Mouse (Mus musculus): Measurements from ENCODE around the gene Pnkd.
A peak's percentile ranks its signal among the peaks of the same experiment; 100 is the strongest.

Pnkd gene

DNA sequence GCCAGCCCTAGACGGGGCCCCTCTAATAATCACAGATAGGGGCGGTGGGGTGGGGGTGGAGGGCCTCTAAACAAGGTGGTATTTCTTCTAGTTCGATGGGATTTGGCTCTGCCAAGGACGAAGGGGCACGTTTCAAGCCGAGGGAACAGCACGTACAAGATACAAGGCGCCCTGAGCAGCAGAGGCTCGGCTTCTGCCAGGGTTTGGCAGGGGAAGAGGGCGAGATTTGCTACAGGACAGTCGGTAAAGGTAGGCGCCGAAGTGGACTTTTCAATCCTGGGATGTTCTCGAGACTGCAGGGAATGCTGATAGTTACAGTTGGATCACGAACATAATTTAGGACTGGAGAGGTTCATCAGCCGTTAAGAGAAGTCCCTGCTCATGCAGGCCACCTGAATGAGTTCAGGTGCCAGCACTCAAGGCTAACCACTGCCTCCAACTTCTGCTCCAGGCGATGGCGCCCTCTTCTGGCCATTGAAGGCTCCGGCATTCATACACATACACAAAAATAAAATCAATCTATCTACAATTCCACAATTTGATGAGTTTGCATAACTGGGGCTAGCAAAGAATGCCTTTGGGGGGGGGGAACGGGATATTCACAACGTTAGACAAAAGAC, 105.7 kb downstream of the Pnkd start:
- no peak for DNase-seq (ENCODE audit: low spot score)

- DNase-seq (ENCODE audit: low spot score), result peak; percentile 93
Measured at GRCm38 (mm10) chr1:74390924-74391748, 106.4 kb downstream of the Pnkd start, which contains the start of gene Ctdsp1. Gene Ctdsp1, plus strand, starts transcription at chr1:74391509.

DNA sequence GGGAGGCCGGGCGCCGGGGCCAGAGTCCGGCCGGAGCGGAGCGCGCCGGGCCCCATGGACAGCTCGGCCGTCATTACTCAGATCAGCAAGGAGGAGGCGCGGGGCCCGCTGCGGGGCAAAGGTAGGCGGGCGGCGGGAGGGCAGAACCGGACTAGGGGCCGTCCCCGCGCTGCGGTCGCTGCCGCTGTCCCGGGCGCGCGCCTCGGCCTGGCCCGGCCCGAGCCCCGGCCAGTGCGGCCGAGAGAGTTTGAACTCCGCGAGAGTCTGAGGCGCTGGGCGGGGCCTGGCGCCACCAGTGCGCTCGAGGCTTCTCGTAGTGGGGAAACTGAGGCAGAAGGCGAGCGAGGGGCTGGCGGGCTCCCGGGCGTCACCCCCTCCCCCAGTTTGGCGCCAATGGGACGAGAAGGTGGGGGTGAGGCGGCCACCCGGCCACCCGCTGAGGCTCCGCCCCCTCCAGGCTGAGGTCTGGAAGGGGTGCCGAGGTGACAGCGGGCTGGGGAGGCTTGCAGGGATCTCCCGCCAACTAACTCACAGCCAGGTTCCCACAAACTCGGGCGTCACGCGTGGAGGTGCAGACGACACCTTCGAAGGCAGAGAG, 107.2 kb downstream of the Pnkd start:
- peak; percentile 64 for DNase-seq (ENCODE audit: low spot score)

DNA sequence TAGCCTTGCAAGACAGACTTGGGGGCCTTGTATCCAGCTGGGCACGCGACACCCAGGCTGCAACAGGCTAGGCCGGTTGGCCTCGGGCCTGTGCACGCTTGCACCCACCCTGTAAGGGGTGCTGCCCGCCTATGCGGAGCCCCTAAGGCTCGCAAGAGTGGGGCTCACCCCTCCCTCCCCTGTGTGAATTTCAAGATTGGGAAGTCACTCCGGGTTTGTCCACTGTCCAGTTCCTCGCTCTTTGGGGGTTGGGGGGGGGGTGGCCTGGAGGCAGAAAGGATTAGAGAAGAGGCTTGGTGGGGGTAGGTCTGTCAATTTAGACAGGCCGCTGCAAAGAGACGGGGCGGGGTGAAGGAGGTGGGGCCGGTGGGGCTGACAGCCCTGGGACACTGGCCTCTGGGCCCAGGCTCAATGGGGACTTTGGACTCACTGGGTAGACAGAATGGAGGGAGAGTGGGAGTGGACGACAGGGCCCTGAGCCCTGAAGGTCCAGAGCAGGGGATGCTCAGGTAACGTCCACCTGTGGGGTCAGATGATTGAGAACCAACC, 107.8 kb downstream of the Pnkd start:
- DNase-seq (ENCODE audit: low spot score), result no peak

- DNase-seq (ENCODE audit: low spot score), result no peak
Measured at GRCm38 (mm10) chr1:74393010-74393409, 108.3 kb downstream of the Pnkd start.

DNA sequence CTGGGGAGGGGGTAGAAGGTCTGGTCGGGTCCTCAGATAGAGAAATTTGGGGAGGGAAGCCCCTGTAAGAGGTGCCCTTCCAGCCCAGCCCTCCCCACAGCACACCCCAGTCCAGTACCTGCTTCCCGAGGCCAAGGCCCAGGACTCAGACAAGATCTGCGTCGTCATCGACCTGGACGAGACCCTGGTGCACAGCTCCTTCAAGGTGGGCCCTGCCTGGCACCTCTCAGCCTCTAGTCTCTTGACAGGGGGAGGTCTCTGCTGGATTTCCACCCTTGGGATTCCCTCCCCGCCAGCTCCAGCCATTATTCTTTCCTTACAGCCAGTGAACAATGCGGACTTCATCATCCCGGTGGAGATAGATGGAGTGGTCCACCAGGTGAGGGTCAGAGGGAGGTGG, 109.0 kb downstream of the Pnkd start:
- DNase-seq (ENCODE audit: low spot score), result no peak

- no peak for DNase-seq (ENCODE audit: low spot score)
Measured at GRCm38 (mm10) chr1:74394311-74394710, 109.6 kb downstream of the Pnkd start.

GRCm38 (mm10) chr1:74394858-74395257, 110.1 kb downstream of the Pnkd start:
- no peak for DNase-seq (ENCODE audit: low spot score)

GRCm38 (mm10) chr1:74395290-74395689, 110.6 kb downstream of the Pnkd start:
- no peak for DNase-seq (ENCODE audit: low spot score)

DNA sequence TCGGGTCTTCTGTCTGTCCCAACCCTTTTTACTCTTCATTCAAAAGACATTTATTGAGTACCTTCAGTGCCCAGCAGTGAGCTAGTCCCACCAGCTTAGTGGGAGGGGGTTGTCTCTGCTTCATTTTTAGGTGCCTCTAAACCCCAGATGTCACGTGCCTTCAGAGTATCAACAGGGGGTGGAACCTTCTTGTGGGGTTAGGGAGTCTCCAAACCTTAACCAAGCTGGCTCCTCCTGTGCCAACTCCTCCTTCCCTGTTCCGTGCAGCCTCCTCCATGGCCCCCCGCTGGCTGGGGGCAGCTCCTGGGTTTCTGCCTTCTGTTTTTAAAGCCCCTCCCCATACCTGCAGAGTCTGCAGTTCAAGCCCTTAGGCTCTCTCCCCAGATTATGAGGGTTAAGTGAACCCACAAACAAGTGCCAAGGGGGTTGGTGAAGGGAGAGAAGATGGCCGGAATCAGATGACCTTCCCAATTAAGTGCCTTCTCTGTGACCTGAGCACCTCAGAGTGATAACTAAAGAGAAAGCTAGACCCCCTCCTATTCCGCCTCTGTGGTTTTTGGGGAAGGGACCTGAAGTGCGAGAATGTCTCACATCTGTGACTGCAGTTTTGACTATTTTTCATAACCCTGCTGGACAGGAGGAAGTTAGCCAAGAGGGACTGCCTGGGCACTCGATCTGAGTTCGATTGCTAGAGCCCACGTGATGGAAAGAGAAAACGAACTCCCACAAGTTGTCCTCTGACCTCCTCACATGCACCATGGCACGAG, 111.9 kb downstream of the Pnkd start:
- DNase-seq (ENCODE audit: low spot score), result peak; percentile 36

- DNase-seq (ENCODE audit: low spot score), result peak; percentile 99
Measured at GRCm38 (mm10) chr1:74397268-74397918, 112.7 kb downstream of the Pnkd start.

GRCm38 (mm10) chr1:74397919-74398451, 113.3 kb downstream of the Pnkd start:
- peak; percentile 65 for DNase-seq (ENCODE audit: low spot score)

- no peak for DNase-seq (ENCODE audit: low spot score)
Measured at GRCm38 (mm10) chr1:74400531-74400930, 115.8 kb downstream of the Pnkd start.

- no peak for DNase-seq (ENCODE audit: low spot score)
Measured at GRCm38 (mm10) chr1:74401015-74401702, 116.4 kb downstream of the Pnkd start.

Measured in ovary, postnatal 14 days (tissue).